Mouse (Mus musculus) heart, embryonic 15.5 days (tissue): ENCODE measurements around the gene Helz2. TPM values are rescaled to one million over a fixed set of nuclear protein-coding genes. Genes with fewer than 3 reads are reported as not detected.

Experiments
- ATAC-seq: fragments of 200-750 bp; cut with Nextera tagmentation; replicated peaks from 2 replicates; pipeline ENCODE4 v1.8.0; 2017; ENCODE audit warnings: low read depth, moderate TSS enrichment; ENCODE audit not compliant: insufficient number of reproducible peaks, insufficient read depth, low FRiP score
- H3K27ac ChIP-seq: fragments of 300-500 bp; sonication (generic); 2 replicates; pipeline ENCODE4 v1.5.1; 2015; ENCODE audit warnings: mild to moderate bottlenecking, inconsistent platforms
- H3K27me3 ChIP-seq: fragments of 300-500 bp; sonication (generic); 2 replicates; pipeline ENCODE4 v1.6.1; 2015; ENCODE audit warnings: inconsistent platforms
- H3K36me3 ChIP-seq: fragments of 300-500 bp; sonication (generic); 2 replicates; pipeline ENCODE4 v1.6.1; 2015; ENCODE audit warnings: mild to moderate bottlenecking, inconsistent platforms
- H3K4me1 ChIP-seq: fragments of 300-500 bp; sonication (generic); replicated peaks from 2 replicates; pipeline ENCODE4 v1.6.1; 2015; ENCODE audit warnings: inconsistent platforms
- H3K4me2 ChIP-seq: fragments of 300-500 bp; sonication (generic); 2 replicates; pipeline ENCODE4 v1.6.1; 2015; ENCODE audit warnings: inconsistent platforms, mild to moderate bottlenecking, moderate library complexity
- H3K4me3 ChIP-seq: fragments of 300-500 bp; sonication (generic); 2 replicates; pipeline ENCODE4 v1.5.1; 2015; ENCODE audit warnings: mild to moderate bottlenecking, inconsistent platforms
- H3K9ac ChIP-seq: fragments of 300-500 bp; sonication (generic); 2 replicates; pipeline ENCODE4 v1.6.1; 2015; ENCODE audit warnings: mild to moderate bottlenecking, inconsistent platforms
- H3K9me3 ChIP-seq: fragments of 300-500 bp; sonication (generic); replicated peaks from 2 replicates; pipeline ENCODE4 v1.6.1; 2016; ENCODE audit warnings: inconsistent platforms
- WGBS: fragments of 180-500 bp; shearing (Covaris S2); methylation state at CpG from one replicate; pipeline ENCODE4 v1.1.7; 2015; ENCODE audit warnings: mixed read lengths; 5-methylcytosine and 5-hydroxymethylcytosine counted together
- polyA plus RNA-seq: library from polyadenylated mRNA; unstranded; fragments of >200 nt; fragmentation: Nextera tagmentation; extraction: Ambion mirVana; gene quantifications from 2 replicates; pipeline ENCODE4 v1.2.1, GENCODE M21; 2015

Gene Helz2
- polyA plus RNA-seq, 1 experiment from 2014 or later: 0.87 TPM

DNA sequence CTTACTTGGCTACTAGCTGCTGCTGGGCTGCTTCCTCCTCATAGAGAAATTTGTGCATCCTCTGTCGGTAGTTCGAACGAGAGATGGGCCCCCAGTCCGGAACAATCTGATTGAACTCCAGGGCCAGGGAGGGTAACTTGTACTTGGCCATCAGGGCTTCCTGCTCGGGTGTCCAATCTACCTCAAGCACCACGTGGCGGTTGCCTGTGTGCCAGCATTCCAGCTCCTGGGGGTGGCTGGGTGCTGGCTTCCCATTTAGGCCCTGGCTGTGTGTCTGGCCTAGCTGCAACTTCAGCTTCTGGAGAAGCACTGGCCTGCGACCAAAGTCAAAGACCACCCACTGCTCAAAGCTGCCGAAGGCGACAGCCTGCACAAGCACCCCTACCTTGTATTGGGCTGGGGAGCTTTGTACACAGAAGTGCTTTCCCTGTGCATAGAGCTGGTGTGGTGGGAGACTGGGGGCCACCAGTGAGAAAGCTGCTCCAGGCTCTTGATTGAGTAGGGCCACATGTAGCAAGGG lies 3.7 kb downstream of the Helz2 start:
- ATAC-seq: no peak
- Histone ChIP-seq H3K27me3 (no peaks in the 10 kb centered on the region), H3K4me2 (no peak overlapping the region), H3K27ac (no peak overlapping the region), H3K4me1 (peaks cover 12% of the 10 kb centered on the region; the same call in 1 of the 2 replicates), H3K36me3 (no peaks in the 10 kb centered on the region), H3K9me3 (no peaks in the 10 kb centered on the region), H3K4me3 (no peak overlapping the region), H3K9ac (no peak overlapping the region)
- WGBS: 74% methylated on average over 10 of the region's 10 CpGs

DNA sequence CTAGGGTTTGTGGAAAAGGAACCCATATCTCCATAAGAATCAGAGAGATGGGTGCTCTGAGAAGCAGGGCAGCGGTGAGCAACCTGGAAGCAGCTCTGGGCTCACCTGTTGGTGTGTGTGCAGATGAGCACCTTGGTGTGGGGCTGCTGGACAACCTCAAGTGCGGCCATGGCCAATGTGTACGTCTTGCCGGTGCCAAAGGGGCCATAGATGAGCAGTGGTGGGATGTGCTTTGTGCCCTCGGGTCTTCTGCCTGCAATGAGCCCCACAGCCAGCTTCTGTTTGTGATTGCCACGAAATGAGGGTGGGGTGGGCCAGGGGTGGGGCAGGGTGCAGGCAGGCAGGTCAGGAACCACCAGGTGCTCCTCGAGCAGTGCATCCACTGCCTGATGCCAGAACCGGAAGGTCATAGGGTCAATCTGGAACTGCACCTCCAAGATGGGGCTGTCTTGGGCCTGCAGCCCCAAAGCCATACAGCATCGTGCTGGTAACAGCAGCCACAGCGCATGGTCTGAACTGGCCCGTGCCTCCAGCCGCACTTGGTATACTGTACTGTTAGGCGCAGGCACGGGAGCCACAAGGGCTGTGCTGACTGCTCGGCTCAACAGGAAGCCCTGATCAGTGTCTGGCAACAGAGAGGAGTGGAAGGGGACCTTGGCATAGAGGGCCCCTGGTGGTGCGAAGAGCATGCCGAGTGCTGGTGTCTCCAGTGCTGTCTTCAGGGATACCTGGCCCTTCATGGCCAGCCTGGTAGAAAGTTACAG lies 4.4 kb downstream of the Helz2 start:
- H3K36me3 ChIP-seq: no peaks in the 10 kb centered on the region
- peaks cover 12% of the 10 kb centered on the region; the same call in 1 of the 2 replicates for H3K4me1 ChIP-seq
- H3K9me3 ChIP-seq: no peaks in the 10 kb centered on the region
- WGBS: 86% methylated on average over 17 of the region's 17 CpGs
- H3K4me3 ChIP-seq: no peak overlapping the region
- H3K9ac ChIP-seq: no peak overlapping the region
- no peak overlapping the region for H3K27ac ChIP-seq
- ATAC-seq: no peak
- no peaks in the 10 kb centered on the region for H3K27me3 ChIP-seq
- no peak overlapping the region for H3K4me2 ChIP-seq

DNA sequence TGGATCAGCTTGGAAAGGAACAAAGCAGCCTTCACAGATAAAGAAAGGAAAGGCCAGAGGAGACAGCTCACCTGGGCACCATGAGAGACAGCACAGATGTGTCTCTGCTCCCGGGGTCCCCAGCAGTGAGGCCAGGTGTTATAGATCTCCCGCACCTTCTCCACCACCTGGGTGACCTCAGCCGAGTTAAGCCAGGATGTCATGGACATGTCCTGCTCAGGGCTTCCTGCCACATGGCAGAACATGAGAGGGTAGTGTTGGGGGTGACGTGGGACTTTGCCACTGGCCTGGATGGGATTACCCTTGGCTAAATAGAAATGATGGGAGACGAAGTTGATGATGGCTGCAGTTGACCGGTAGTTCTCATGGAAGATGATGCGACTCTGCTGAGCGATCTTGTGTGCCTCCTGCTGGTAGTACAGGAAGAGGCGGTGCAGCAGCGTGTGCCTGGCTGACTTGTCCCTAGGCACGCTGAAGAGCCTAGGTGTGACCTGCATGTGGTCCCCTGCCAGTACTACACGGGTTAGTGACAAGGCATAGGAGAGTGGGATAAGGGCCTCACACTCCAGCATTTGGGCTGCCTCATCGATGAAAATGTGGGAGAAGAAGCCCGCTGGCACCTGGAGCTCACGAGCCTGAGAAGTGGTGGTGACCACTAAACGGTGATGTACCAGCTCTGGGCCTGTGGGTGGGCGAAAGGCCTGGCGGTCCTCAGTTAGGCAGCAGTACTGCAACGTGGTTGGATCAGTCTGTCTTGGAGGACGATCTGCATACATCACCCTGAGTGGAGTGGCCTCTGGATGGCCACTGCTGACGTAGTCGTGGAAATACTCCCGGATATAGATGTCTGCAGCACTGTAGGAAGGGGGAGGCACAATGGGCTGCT lies 5.9 kb downstream of the Helz2 start:
- no peak for ATAC-seq
- H3K27ac ChIP-seq: no peak overlapping the region
- H3K36me3 ChIP-seq: no peaks in the 10 kb centered on the region
- H3K4me3 ChIP-seq: no peak overlapping the region
- no peak overlapping the region for H3K9ac ChIP-seq
- 77% methylated on average over 23 of the region's 23 CpGs for WGBS
- H3K4me1 ChIP-seq: peaks cover 4% of the 10 kb centered on the region; the same call in 1 of the 2 replicates
- H3K4me2 ChIP-seq: no peak overlapping the region
- H3K9me3 ChIP-seq: no peaks in the 10 kb centered on the region
- H3K27me3 ChIP-seq: no peaks in the 10 kb centered on the region

DNA sequence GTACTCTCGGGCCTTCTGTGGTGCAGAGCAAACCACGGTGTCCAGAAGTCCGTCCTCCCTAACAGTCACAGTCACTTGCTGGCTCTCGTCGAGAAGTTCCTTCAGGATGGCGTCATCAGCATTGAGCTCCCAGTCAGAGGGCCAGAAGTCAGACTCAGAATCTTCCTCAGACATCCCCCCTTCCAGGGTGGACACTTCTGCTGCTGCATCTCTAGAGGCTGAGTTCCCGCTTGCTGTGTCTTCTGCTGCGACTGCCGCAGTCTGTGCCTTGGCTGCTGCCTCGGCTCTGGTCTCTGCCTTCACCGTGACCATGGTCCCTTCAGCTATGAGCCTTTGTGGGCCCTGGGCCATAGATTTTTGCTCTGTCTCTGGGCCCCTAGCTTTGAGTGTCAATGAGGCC lies 7.1 kb downstream of the Helz2 start:
- Histone ChIP-seq H3K9ac (no peak overlapping the region), H3K9me3 (no peaks in the 10 kb centered on the region), H3K27ac (no peak overlapping the region), H3K4me2 (no peak overlapping the region), H3K36me3 (no peaks in the 10 kb centered on the region; the same call in 1 of the 2 replicates), H3K27me3 (no peaks in the 10 kb centered on the region), H3K4me3 (no peak overlapping the region), H3K4me1 (no peaks in the 10 kb centered on the region)
- no peak for ATAC-seq
- WGBS: 82% methylated on average over 11 of the region's 11 CpGs

DNA sequence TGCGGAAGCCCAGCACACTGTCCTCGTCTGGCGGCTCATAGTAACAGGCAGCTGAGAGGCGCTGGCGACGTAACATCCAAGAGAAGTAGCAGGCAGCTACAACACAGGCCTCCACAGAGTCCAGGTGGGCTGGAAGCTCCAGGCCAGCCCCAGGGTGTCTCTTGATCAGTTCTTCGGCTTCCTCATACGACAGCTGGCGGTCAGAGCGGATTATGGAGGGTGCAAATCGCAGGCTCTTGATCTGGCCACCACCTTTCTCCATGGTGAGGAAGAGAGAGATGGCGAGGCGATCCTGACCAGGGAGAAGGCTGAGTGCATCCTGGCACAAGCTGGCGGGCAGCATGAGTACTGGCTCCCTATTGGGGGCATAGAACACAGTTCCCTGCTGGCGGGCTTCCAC lies 8.4 kb downstream of the Helz2 start:
- H3K36me3 ChIP-seq: no peaks in the 10 kb centered on the region; the same call in 1 of the 2 replicates
- no peak for ATAC-seq
- H3K9me3 ChIP-seq: no peaks in the 10 kb centered on the region
- no peak overlapping the region for H3K9ac ChIP-seq
- no peaks in the 10 kb centered on the region for H3K4me1 ChIP-seq
- 85% methylated on average over 15 of the region's 15 CpGs for whole genome bisulfite sequencing
- no peaks in the 10 kb centered on the region for H3K27me3 ChIP-seq
- no peak overlapping the region for H3K4me2 ChIP-seq
- H3K4me3 ChIP-seq: no peak overlapping the region
- no peak overlapping the region for H3K27ac ChIP-seq

DNA sequence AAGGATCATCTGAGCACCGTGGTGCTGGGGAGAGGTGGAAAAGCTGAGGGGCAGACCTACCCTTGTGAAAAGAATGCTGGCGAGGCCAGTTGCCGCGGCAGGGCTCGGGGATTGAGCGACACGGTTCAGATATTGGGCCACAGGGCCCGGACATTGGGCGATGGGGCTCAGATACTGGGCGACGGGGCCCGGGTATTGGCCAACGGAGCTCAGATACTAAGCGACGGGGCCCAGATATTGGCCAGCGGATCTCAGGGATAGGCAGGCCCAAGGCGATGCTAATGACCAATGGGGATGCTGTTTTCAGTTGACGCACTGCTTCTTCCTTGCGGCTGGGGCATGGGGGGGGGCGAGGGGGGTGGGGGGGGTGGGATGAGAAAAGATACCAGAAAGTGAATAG lies 10.7 kb downstream of the Helz2 start:
- ATAC-seq: no peak
- H3K9me3 ChIP-seq: no peaks in the 10 kb centered on the region
- H3K27me3 ChIP-seq: no peaks in the 10 kb centered on the region
- H3K4me1 ChIP-seq: no peaks in the 10 kb centered on the region
- no peaks in the 10 kb centered on the region; the same call in 1 of the 2 replicates for H3K36me3 ChIP-seq
- no peak overlapping the region for H3K9ac ChIP-seq
- H3K4me3 ChIP-seq: no peak overlapping the region
- 73% methylated on average over 20 of the region's 20 CpGs for WGBS
- H3K27ac ChIP-seq: no peak overlapping the region
- H3K4me2 ChIP-seq: no peak overlapping the region

DNA sequence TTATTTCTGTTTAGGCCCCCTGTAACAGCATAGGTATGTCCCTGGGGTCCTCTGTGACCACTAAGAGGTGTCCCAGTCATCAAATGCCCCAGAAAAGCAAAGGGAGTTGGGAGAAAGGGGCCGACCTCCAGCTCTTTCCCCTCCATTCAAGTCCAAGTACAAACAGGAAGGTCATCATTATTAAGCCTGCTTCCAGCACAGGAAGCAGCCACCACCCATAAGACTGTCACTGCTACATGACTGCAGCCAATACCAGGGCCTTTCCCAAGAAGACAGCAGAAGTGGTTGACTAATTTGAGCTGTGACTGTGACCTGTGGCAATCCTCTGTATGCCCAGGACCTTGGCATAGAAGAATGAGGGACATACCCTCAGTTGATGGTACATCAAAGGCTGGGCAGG lies 13.5 kb downstream of the Helz2 start:
- ATAC-seq: no peak
- H3K4me3 ChIP-seq: no peak overlapping the region
- no peaks in the 10 kb centered on the region for H3K9me3 ChIP-seq
- no peak overlapping the region for H3K9ac ChIP-seq
- no peaks in the 10 kb centered on the region for H3K4me1 ChIP-seq
- no peak overlapping the region for H3K4me2 ChIP-seq
- WGBS: 60% methylated on average over 1 of the region's 1 CpGs
- no peaks in the 10 kb centered on the region; the same call in 1 of the 2 replicates for H3K36me3 ChIP-seq
- H3K27me3 ChIP-seq: no peaks in the 10 kb centered on the region
- no peak overlapping the region for H3K27ac ChIP-seq

DNA sequence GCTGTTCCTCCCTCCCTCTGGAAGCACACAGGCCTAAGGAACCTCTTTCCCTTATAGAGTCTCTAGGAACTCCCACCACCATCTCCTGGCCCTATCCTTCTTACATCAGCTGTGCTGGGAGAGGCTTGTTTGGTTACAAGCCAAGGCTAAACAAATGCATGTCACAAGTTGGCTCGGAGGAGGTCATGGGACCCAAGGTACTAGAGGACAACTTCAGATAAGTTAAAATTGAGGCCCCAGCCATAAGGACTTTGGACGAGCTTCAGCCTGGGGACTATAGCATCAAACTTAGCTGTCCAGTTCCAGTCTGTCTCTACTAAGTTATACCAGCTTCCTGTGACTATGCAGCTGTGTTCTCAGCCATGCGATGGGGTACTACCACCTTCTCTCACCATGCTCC lies 14.7 kb downstream of the Helz2 start:
- H3K27me3 ChIP-seq: no peaks in the 10 kb centered on the region
- no peak overlapping the region for H3K9ac ChIP-seq
- H3K4me2 ChIP-seq: no peak overlapping the region
- H3K27ac ChIP-seq: no peak overlapping the region
- no peaks in the 10 kb centered on the region; the same call in 1 of the 2 replicates for H3K36me3 ChIP-seq
- H3K9me3 ChIP-seq: no peaks in the 10 kb centered on the region
- no peaks in the 10 kb centered on the region for H3K4me1 ChIP-seq
- 69% methylated on average over 3 of the region's 3 CpGs for WGBS
- ATAC-seq: no peak
- no peak overlapping the region for H3K4me3 ChIP-seq

DNA sequence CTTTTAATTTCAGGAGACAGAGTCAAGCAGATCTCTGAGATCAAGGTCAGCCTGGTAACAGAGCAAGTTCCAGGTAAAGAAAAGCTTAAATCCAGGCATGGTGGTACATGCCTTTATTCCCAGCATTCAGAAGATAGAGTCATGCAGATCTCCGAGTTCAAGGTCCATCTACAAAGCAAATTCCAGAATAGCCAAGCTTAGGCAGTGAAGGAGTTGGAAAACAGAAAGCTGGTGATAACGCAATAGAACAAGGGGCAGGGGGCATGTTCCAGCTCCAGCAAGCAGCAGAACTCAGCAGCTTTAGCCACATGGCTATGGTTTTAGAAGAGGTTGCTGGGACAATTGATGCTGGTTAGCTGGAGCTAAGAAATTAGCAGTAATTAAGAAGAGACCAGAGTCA lies 16.8 kb downstream of the Helz2 start:
- Histone ChIP-seq H3K36me3 (no peaks in the 10 kb centered on the region; the same call in 1 of the 2 replicates), H3K27me3 (no peaks in the 10 kb centered on the region), H3K4me2 (no peak overlapping the region), H3K9ac (no peak overlapping the region), H3K27ac (no peak overlapping the region), H3K4me1 (peaks cover 6% of the 10 kb centered on the region), H3K4me3 (no peak overlapping the region), H3K9me3 (no peaks in the 10 kb centered on the region)
- 80% methylated on average over 2 of the region's 2 CpGs for WGBS
- no peak for ATAC-seq

DNA sequence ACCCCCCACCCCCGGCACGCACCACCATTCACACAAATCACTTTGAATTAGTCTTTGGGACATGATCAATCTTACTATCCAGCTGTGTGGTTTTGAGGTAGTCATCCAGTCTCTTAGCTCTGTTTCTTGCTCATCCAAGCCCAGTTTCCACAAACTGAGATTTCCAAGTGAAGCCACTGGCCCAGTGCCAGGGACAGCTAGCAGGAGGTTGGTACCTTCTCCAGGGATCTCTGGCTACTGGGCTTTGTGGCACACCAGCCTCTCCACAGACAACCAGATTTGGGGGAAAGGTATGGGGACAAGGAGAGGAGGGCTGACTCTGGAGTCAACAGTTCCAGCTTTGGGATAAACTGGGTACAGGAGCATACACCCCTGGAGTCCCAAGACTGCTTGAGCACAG lies 21.5 kb downstream of the Helz2 start:
- H3K36me3 ChIP-seq: no peaks in the 10 kb centered on the region
- peak overlapping the region; percentile 67 for H3K4me2 ChIP-seq
- ATAC-seq: 0 out of 2 replicates have a peak, but pooled peaks have one; percentile 1
- peaks cover 14% of the 10 kb centered on the region for H3K4me1 ChIP-seq
- H3K4me3 ChIP-seq: peak overlapping the region; percentile 37; the same call in 1 of the 2 replicates
- H3K9me3 ChIP-seq: no peaks in the 10 kb centered on the region
- H3K27me3 ChIP-seq: peaks cover 9% of the 10 kb centered on the region
- 55% methylated on average over 2 of the region's 2 CpGs for WGBS
- H3K9ac ChIP-seq: no peak overlapping the region
- 0 out of 2 replicates have a peak overlapping the region, but pooled peaks have one; percentile 60 for H3K27ac ChIP-seq

DNA sequence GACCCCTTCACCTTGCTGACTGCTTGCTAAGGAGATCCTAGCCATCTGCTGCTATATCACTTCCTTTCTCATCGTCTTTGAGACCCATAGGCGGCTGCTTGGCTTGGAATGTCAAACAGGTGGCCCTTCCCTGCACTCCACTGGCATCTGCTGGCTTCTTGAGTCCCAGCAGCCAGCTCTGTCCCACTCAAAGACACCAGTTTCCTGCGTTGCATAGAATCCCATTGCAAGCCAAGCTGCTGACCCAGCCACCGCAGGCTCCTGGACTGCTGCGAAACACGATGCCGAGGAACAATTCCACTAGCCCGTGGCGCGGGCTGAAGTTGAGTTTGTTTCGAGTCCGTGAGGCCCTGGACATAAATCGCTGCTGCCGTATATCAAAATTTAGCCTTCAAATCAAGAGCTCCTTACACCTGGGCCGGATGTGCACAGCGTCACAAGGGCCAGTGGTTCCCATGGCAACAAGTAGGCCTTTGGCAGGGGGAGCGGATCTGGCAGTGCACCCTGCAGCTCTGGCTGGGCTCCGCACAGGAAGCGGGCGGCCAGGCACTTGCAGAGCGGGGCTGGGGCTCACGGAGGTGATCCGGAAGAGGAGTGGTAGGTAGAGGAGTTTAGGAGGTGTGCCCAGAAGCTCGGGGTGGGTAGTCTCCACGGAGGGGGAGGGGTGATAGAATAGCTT lies 22.1 kb downstream of the Helz2 start, which contains the start of gene Fndc11:
Gene Fndc11, plus strand, starts transcription at position 476 of the 679 bp plus-strand sequence.
- Histone ChIP-seq H3K27me3 (peaks cover 13% of the 10 kb centered on the region), H3K36me3 (no peaks in the 10 kb centered on the region), H3K9ac (peak within 1 kb of the TSS; percentile 12; the same call in 1 of the 2 replicates), H3K4me2 (peak within 1 kb of the TSS; percentile 67), H3K4me1 (peaks cover 14% of the 10 kb centered on the region), H3K27ac (peak within 1 kb of the TSS; percentile 60), H3K4me3 (peak within 1 kb of the TSS; percentile 37), H3K9me3 (no peaks in the 10 kb centered on the region)
- WGBS: 3% methylated on average over 25 of the region's 25 CpGs
- ATAC-seq: peak; percentile 93
